Mouse (Mus musculus) kidney, postnatal 25 days (tissue): ENCODE data around the gene Rplp0.

Experiments used
- DNase-seq, 2 experiments: peaks; one replicate each; pipeline ENCODE4 v3.0.0; 2021; ENCODE audit warnings: mixed read lengths in 2 of 2

The Rplp0 gene

DNA sequence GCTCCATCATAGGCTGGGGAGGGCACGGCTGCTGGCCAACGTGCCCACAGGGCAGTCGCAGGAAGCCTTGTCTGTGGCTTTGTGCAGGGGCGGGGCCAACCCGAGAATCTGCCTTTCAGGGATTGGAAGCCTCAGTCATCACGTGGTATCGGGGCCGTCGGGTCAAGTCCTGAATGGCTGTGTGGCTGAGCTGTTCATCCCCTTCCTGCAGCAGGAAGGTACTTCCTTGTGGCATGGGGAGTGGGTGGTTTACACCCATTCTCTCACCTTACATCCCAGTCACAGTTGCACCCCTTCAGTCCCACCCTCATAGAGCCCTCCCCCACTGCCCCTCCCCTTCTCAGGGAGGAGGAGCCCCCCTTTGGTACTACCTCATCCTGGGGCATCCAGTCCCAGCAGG is 22.4 kb downstream of the Rplp0 start:
- DNase-seq, result no peak

- peak; percentile 67 to 84 for DNase-seq
Observed at GRCm38 (mm10) chr5:115585616-115586015, 26.3 kb downstream of the Rplp0 start.

GRCm38 (mm10) chr5:115586166-115586565 is 26.9 kb downstream of the Rplp0 start:
- DNase-seq, result no peak

DNA sequence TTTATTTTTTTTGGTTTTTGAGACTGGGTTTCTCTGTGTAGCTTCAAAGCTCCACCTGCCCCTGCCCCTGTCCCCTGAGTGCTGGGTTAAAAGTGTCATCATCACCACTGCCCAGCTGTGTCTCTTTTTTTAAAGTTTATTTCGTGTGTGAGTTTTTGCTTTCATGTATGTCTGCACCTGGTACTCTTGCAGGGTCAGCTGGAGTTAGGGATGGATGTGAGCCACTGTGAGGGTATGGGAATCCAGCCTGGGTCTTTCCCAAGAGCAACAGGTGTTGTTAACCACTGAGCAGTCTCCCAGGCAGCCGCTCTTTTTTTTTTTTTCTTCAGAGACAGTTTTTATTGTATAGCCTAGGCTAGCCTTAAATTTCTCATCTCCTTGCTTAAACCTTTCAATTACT is 27.5 kb downstream of the Rplp0 start:
- DNase-seq, result no peak

DNA sequence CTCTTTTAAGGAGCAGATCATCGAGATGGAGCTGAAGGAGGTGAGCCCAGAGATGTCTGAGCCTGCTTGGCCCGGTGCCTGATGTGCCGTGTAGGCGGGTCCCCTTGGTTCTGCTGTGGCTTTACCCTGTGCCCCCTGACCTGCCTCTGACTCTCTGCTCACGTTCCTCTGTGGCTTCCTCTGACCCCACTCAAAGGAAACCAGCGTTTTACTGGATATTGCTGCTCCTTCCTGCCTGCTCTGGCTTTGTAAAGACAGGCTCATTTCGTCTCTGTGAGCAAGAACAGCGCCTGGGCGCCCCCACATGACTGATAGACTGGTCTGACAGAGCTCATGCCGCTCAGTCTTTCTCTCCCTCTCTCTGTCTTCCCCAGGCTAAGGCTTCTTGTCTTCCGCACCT is 31.8 kb downstream of the Rplp0 start:
- peak; percentile 46 to 51 for DNase-seq

DNA sequence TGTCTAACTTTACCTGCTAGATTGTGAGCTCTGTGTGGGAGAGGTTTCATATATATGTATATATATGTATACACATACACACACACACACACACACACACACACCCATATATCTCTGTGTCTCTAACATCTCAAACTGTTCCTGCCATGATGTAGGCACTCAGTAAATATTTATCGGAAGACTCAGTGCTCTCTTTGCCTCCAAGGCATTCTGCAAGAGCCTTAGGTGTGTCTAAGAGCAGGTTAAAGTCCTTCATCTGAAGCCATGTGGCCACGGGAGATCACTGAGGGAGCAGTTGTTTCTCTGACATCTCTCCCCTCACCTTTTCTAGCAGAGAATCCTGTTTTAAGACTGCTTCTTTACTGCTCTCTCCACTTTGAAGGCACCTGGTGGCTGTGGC is 32.2 kb downstream of the Rplp0 start:
- no peak for DNase-seq

DNA sequence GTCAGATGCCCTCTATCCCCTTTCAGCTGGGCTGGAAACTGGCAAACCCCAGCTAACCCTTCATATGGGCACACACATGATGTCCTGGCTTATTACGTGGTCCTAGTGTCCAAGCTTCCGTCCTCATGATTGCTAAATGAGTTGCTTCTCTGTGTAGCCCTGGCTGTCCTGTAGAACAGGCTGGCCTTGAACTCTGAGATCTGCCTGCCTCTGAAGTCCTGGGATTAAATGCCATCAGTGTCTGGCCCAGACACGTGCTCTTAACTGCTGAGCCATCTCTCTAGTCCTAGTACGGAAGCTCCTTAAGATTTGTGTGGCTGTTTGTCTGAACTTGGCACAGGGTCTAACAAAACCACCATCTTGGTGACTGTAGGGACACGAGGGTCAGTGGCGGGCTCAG is 44.3 kb downstream of the Rplp0 start:
- no peak for DNase-seq

- no peak for DNase-seq
Observed at GRCm38 (mm10) chr5:115611566-115611965, 52.3 kb downstream of the Rplp0 start.
